Comparison of ENCODE assay signal across 10 mouse cellular contexts in the genomic region with DNA sequence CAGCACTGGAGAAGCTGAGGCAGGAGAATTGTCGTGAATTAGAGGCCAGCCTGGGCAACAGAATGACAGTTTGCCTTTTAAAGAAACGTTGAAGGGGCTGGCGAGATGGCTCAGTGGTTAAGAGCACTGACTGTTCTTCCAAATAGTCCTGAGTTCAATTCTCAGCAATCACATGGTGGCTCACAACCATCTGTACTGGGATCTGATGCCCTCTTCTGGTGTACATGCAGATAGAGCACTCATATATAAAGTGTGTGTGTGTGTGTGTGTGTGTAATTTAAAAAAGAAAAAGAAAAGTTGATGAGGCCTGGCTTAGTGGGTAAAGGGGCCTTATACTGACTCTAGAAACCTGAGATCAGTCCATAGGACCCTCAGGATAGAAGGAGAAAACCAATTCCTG. TPM values are rescaled to one million over a fixed set of nuclear protein-coding genes. Genes with fewer than 3 reads are reported as not detected.
A peak's percentile ranks its signal among the peaks of the same experiment; 100 is the strongest.
DNase-seq lines count a peak whose midpoint lies in the region; ATAC-seq and TF ChIP-seq lines count a peak whose summit lies in the region.
"Had no signal": no experiment of that assay in that cellular context is flagged by ENCODE, and none has a peak within 500 bp of the region (broad histone marks: within the 10 kb centered on the region; RNA-seq: fewer than 3 reads in every experiment).

No protein-coding gene starts in this region.

- no peak overlapping the region for H3K4me3 ChIP-seq in gastrocnemius, adult 2 months
- no peak overlapping the region for H3K4me3 ChIP-seq in liver, embryonic 14.5 days (ENCODE audit: insufficient read depth in 1 of 2, low read depth in 2 of 2, low read length in 2 of 2)
- no peak overlapping the region for H3K4me3 ChIP-seq in liver, embryonic 11.5 days (ENCODE audit: low read depth, low read length)
- H3K4me3 ChIP-seq in limb, embryonic 14.5 days (replicated peaks; ENCODE audit: low read length) = no peak overlapping the region

- peak; percentile 23; the same call in 1 of the 2 replicates for TF ChIP-seq CTCF in gastrocnemius, adult 2 months (IDR thresholded peaks at IDR 0.05)
- peak; percentile 46 for TF ChIP-seq CTCF in liver, embryonic 14.5 days (IDR thresholded peaks at IDR 0.05; ENCODE audit: low read depth)

- TF ChIP-seq POLR2A in limb, embryonic 14.5 days (IDR thresholded peaks at IDR 0.05; ENCODE audit: borderline replicate concordance, extremely low read depth, insufficient read depth, insufficient read length) = no peak

- H3K4me2 ChIP-seq in liver, embryonic 14.5 days (ENCODE audit: low read depth) = no peak overlapping the region
- H3K4me2 ChIP-seq in liver, embryonic 11.5 days = no peak overlapping the region
- H3K4me2 ChIP-seq in limb, embryonic 14.5 days (replicated peaks; ENCODE audit: low read depth, low read length, severe bottlenecking) = no peak overlapping the region

- intact Hi-C loops in gastrocnemius, adult 2 months (cut with DNase I) = no loop called here

- DNase-seq in gastrocnemius, adult 2 months = no peak
- no peak for DNase-seq in gastrocnemius, postnatal 25 days
- DNase-seq in liver, embryonic 14.5 days (ENCODE audit: low read depth in 3 of 3, low spot score in 3 of 3) = no peak
- no peak for DNase-seq in liver, embryonic 11.5 days (ENCODE audit: low spot score)
- peak; percentile 18 for DNase-seq in R1 (ENCODE audit: low read depth, low spot score)
- no peak for DNase-seq in limb, embryonic 14.5 days (ENCODE audit: low spot score)
- no peak for DNase-seq in frontal cortex, postnatal 36 days (ENCODE audit: low spot score in 2 of 2)
- DNase-seq in thymus, postnatal 4 days = no peak
- DNase-seq: cerebellum, adult 11 months; lung, adult 2 months had no signal

- whole genome bisulfite sequencing in liver, embryonic 14.5 days (ENCODE audit: insufficient replicate concordance) = 34% methylated on average over 3 of the region's 3 CpGs
- WGBS in liver, embryonic 11.5 days = 61% methylated on average over 3 of the region's 3 CpGs
- WGBS in limb, embryonic 14.5 days = 71% methylated on average over 3 of the region's 3 CpGs

- H3K27me3 ChIP-seq in liver, embryonic 14.5 days (ENCODE audit: control insufficient read depth, insufficient read depth, low read length) = no peaks in the 10 kb centered on the region
- no peaks in the 10 kb centered on the region; the same call in 1 of the 2 replicates for H3K27me3 ChIP-seq in liver, embryonic 11.5 days (replicated peaks; ENCODE audit: control insufficient read depth, insufficient read depth, low read length)
- no peaks in the 10 kb centered on the region for H3K27me3 ChIP-seq in limb, embryonic 14.5 days (ENCODE audit: control insufficient read depth, insufficient read depth, low read length)

- H3K9me3 ChIP-seq in liver, embryonic 14.5 days (ENCODE audit: control insufficient read depth, low read length) = no peaks in the 10 kb centered on the region
- no peaks in the 10 kb centered on the region for H3K9me3 ChIP-seq in liver, embryonic 11.5 days (ENCODE audit: control insufficient read depth, low read length)
- no peaks in the 10 kb centered on the region for H3K9me3 ChIP-seq in limb, embryonic 14.5 days (ENCODE audit: control insufficient read depth, low read length)

- no peak overlapping the region for H3K9ac ChIP-seq in liver, embryonic 14.5 days (replicated peaks)
- H3K9ac ChIP-seq in liver, embryonic 11.5 days (ENCODE audit: low read depth, low read length) = no peak overlapping the region
- H3K9ac ChIP-seq in limb, embryonic 14.5 days (ENCODE audit: low read depth, low read length, severe bottlenecking) = no peak overlapping the region

- ATAC-seq in liver, embryonic 14.5 days (ENCODE audit: insufficient read depth) = no peak
- no peak for ATAC-seq in liver, embryonic 11.5 days (replicated peaks; ENCODE audit: low FRiP score)
- no peak for ATAC-seq in limb, embryonic 14.5 days (ENCODE audit: low FRiP score, low read depth)

- H3K27ac ChIP-seq in gastrocnemius, adult 2 months = peak overlapping the region; percentile 57
- no peak overlapping the region for H3K27ac ChIP-seq in liver, embryonic 14.5 days
- H3K27ac ChIP-seq in liver, embryonic 11.5 days (ENCODE audit: low read depth, low read length) = no peak overlapping the region
- H3K27ac ChIP-seq in limb, embryonic 14.5 days (replicated peaks; ENCODE audit: low read depth, low read length) = peak overlapping the region; percentile 75

- H3K4me1 ChIP-seq in liver, embryonic 14.5 days (replicated peaks; ENCODE audit: control insufficient read depth in 2 of 2, insufficient read depth in 2 of 2, low read length in 1 of 2) = no peaks in the 10 kb centered on the region; a peak in 1 of 4 replicates
- no peaks in the 10 kb centered on the region for H3K4me1 ChIP-seq in liver, embryonic 11.5 days (replicated peaks; ENCODE audit: control insufficient read depth, insufficient read depth, low read length)
- H3K4me1 ChIP-seq in limb, embryonic 14.5 days (ENCODE audit: control insufficient read depth, insufficient read depth, low read length) = peaks cover 9% of the 10 kb centered on the region; the same call in 1 of the 2 replicates

- no peak for TF ChIP-seq EP300 in liver, embryonic 14.5 days (IDR thresholded peaks at IDR 0.05; ENCODE audit: low read depth)

- H3K36me3 ChIP-seq in liver, embryonic 14.5 days (replicated peaks; ENCODE audit: control insufficient read depth, insufficient read depth, low read depth) = no peaks in the 10 kb centered on the region
- no peaks in the 10 kb centered on the region for H3K36me3 ChIP-seq in liver, embryonic 11.5 days (ENCODE audit: control insufficient read depth, insufficient read depth, low read length)
- no peaks in the 10 kb centered on the region for H3K36me3 ChIP-seq in limb, embryonic 14.5 days (ENCODE audit: control insufficient read depth, insufficient read depth, low read length)

RNA-seq across cellular contexts. Expression of gene Blm, which starts 20.2 kb away (rescaled TPM):
- 1 to 10 TPM; 1.0 TPM for total RNA-seq in gastrocnemius, adult 2 months (2021)
- total RNA-seq in gastrocnemius, postnatal 25 days (2021) = 1 to 10 TPM in 1 of 2 experiments, under 1 TPM in 1; 0.94 to 1.3 TPM
- polyA plus RNA-seq in liver, embryonic 14.5 days (2012; rRNA removed) = 12.1 and 19.8 TPM in 2 replicates
- polyA plus RNA-seq in liver, embryonic 14.5 days (2014; fragmentation: Nextera tagmentation; extraction: Ambion mirVana) = 24.8 and 28.1 TPM in 2 replicates
- 54.8 and 58.3 TPM in 2 replicates for polyA plus RNA-seq in liver, embryonic 11.5 days (2014; fragmentation: Nextera tagmentation; extraction: Ambion mirVana)
- 12.9 and 16.2 TPM in 2 replicates for polyA plus RNA-seq in limb, embryonic 14.5 days (2012; rRNA removed)
- polyA plus RNA-seq in limb, embryonic 14.5 days (2014; fragmentation: Nextera tagmentation; extraction: Ambion mirVana) = 17.8 and 18.6 TPM in 2 replicates

Comparison
In these comparisons a context has a peak if more than half of its experiments do, and no peak if none do; other contexts are left out.
1. H3K27ac ChIP-seq: peak in gastrocnemius, adult 2 months (single experiment) and limb, embryonic 14.5 days (single experiment); none in liver, embryonic 14.5 days (single experiment) and liver, embryonic 11.5 days (single experiment).